Mouse (Mus musculus) midbrain, embryonic 15.5 days (tissue): Measurements from ENCODE around the gene Sp9. TPM values are rescaled to one million over a fixed set of nuclear protein-coding genes. Genes with fewer than 3 reads are reported as not detected.

Experiments used
- ATAC-seq: fragments of 200-750 bp; cut with Nextera tagmentation; replicated peaks from 2 replicates; pipeline ENCODE4 v1.8.0; 2017; ENCODE audit warnings: moderate TSS enrichment
- H3K27ac ChIP-seq: fragments of 300-500 bp; sonication (generic); 2 replicates; pipeline ENCODE4 v1.5.1; 2015; ENCODE audit warnings: mild to moderate bottlenecking, inconsistent platforms
- H3K27me3 ChIP-seq: fragments of 300-500 bp; sonication (generic); replicated peaks from 2 replicates; pipeline ENCODE4 v1.6.1; 2015; ENCODE audit warnings: inconsistent platforms
- H3K36me3 ChIP-seq: fragments of 300-500 bp; sonication (generic); replicated peaks from 2 replicates; pipeline ENCODE4 v1.6.1; 2015; ENCODE audit warnings: inconsistent platforms
- H3K4me1 ChIP-seq: fragments of 300-500 bp; sonication (generic); 2 replicates; pipeline ENCODE4 v1.6.1; 2015; ENCODE audit warnings: inconsistent platforms
- H3K4me2 ChIP-seq: fragments of 300-500 bp; sonication (generic); 2 replicates; pipeline ENCODE4 v1.6.1; 2015; ENCODE audit warnings: inconsistent platforms, mild to moderate bottlenecking, moderate library complexity
- H3K4me3 ChIP-seq: fragments of 300-500 bp; sonication (generic); 2 replicates; pipeline ENCODE4 v1.5.1; 2015; ENCODE audit warnings: mild to moderate bottlenecking, inconsistent platforms
- H3K9ac ChIP-seq: fragments of 300-500 bp; sonication (generic); 2 replicates; pipeline ENCODE4 v1.6.1; 2015; ENCODE audit warnings: mild to moderate bottlenecking, inconsistent platforms
- H3K9me3 ChIP-seq: fragments of 300-500 bp; sonication (generic); 2 replicates; pipeline ENCODE4 v1.6.1; 2016; ENCODE audit warnings: inconsistent platforms
- WGBS: fragments of 180-500 bp; shearing (Covaris S2); methylation state at CpG from one replicate; pipeline ENCODE4 v1.1.7; 2015; ENCODE audit warnings: mixed read lengths; 5-methylcytosine and 5-hydroxymethylcytosine counted together
- polyA plus RNA-seq: library from polyadenylated mRNA; unstranded; fragments of >200 nt; fragmentation: Nextera tagmentation; extraction: Ambion mirVana; gene quantifications from 2 replicates; pipeline ENCODE4 v1.2.1, GENCODE M21; 2015

Sp9 gene
- polyA plus RNA-seq = 3.5 and 5.3 TPM in 2 replicates

DNA sequence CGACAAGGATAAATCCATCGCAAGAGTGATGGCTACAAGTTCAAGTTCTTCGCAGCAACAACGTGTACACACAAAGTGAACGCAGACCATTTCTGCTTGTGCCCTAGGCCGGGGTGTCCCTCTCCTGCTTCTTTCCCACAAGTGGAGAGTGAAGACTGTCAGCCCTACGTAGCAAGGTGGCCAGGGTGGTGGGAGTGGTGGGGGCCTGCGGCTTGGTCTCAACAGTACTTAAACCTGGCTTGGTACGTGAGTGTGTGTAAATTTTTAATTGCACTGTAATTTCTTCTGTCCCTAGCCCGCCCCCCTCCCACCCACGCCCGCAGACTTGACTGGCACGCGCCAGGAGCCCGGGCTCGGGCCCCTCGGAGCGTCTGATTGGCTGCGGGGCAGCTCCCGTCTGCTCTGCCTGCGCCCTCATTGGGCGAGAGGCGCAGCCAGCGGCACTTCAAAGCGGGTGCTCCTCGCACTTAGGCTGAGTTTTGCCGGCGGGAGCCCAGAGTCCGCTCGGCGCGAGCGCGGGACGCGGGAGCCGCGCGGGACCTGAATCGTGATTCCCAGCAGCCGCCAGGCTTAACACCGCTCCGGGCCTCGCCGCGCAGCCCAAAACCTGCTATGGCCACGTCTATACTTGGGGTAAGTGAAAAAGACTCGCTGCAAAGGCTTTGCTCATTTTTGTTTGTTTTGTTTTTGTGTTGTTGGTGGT lies at the start of gene Sp9:
Sp9 (plus strand) TSS at position 467 of the 703 bp plus-strand sequence.
- Histone ChIP-seq H3K9me3 (no peaks in the 10 kb centered on the region), H3K4me2 (peak within 1 kb of the TSS; percentile 55), H3K27ac (peak within 1 kb of the TSS; percentile 68), H3K9ac (no peak within 1 kb of the TSS), H3K4me1 (peaks cover 39% of the 10 kb centered on the region), H3K27me3 (peaks cover 48% of the 10 kb centered on the region), H3K4me3 (peak within 1 kb of the TSS; percentile 39), H3K36me3 (no peaks in the 10 kb centered on the region)
- WGBS = under 1% methylated on average over 48 of the region's 48 CpGs
- peak; percentile 86 for ATAC-seq

DNA sequence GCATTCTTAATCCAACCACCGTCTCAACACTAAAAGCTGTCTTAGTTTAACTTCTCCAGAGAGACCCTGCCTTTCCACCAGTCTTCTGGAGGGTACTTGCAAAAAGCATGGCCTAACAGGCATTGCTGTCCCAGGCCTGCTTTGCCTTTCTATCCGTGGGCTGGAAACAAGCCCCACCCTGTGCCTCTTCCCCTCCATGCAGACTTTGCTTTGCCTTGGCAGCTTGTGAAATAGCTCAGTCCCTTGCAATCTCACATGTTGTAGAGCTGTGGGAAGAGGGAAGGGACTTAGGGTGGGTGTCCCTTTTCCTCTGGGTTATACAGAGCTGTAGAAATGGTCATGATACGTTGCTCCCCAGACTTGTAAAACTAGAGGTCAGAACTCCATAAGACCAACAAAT lies 40.6 kb upstream of the Sp9 start:
- WGBS = 43% methylated on average over 3 of the region's 3 CpGs
- Histone ChIP-seq H3K9ac (no peak overlapping the region), H3K4me2 (no peak overlapping the region), H3K9me3 (no peaks in the 10 kb centered on the region), H3K27me3 (no peaks in the 10 kb centered on the region), H3K4me1 (no peaks in the 10 kb centered on the region), H3K36me3 (no peaks in the 10 kb centered on the region), H3K4me3 (no peak overlapping the region), H3K27ac (no peak overlapping the region)
- no peak for ATAC-seq

DNA sequence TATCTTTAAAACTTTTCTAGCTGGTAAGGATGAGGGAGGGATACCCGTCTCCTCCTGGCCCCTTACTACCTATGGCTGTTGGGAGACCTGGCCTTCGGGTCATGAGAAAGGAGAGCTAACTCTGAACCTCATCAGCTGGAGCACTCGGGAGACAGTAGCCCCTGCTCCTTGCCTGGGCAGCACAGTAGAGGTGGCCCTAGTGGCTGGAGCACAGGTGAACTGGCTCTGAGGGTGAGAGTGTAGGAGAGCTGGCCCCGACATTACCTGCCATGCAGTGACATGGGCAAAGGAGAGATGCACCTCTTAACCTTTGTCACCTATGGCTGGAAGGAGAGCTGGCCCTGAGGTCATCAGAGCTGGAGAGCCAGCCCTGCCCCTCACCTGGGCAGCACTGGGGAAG lies 30.4 kb upstream of the Sp9 start:
- Histone ChIP-seq H3K4me3 (no peak overlapping the region), H3K4me2 (no peak overlapping the region), H3K4me1 (no peaks in the 10 kb centered on the region), H3K36me3 (no peaks in the 10 kb centered on the region), H3K9me3 (no peaks in the 10 kb centered on the region), H3K27me3 (no peaks in the 10 kb centered on the region), H3K27ac (no peak overlapping the region), H3K9ac (no peak overlapping the region)
- ATAC-seq = no peak
- 83% methylated on average over 4 of the region's 4 CpGs for WGBS

DNA sequence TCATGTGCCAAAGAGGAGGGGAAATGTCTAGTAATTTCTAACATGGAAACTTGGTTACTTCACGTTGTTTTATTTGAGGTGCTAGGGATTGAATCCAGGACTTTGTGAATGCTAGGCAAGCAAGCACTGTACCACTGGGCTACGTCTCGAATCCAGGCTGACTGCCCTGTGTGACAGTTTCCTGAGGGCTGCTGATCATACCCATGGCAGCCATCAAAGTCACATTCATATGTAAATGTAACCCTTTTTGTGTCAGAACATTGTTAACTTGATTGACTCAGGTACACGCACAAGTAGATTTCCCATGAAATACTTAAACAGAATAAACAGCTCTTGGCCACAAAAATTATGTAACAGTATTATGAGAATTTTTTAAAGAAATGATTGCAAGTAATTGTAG lies 23.0 kb upstream of the Sp9 start:
- Histone ChIP-seq H3K36me3 (no peaks in the 10 kb centered on the region), H3K4me2 (no peak overlapping the region), H3K4me3 (no peak overlapping the region), H3K9ac (no peak overlapping the region), H3K9me3 (no peaks in the 10 kb centered on the region), H3K27me3 (no peaks in the 10 kb centered on the region), H3K4me1 (no peaks in the 10 kb centered on the region), H3K27ac (no peak overlapping the region)
- no peak for ATAC-seq
- 39% methylated on average over 4 of the region's 4 CpGs for WGBS

DNA sequence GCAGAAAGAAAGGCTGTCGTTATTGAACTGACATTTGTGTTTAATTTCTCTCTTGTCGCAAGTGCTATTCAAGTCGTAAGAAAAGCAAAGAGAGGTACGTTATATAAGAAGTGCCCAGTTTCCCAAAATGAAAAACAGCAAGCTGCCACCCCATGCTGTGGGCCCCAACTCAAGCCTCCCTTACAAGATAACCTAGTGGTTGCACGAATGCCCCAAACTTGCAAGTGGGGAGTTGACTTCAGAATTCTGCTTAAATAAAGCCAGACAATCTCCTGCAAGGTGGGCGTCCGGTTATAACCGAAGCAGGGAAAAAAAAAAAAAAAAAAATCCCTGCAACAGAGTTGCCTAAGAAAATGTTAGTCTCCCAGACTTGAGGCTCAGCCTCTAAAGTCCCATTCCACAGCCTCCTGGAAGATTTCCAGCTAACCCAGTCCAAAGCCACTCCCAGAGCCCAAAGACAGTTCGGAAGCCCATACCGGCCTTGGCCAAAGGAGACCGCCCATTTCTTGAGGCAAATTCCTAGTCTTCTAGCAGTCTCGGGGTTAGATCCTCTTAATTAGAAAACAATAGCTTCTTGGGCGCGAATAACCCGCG lies 8.5 kb upstream of the Sp9 start:
- WGBS = 6% methylated on average over 16 of the region's 16 CpGs
- Histone ChIP-seq H3K27me3 (peaks cover 65% of the 10 kb centered on the region), H3K4me3 (peak overlapping the region; percentile 28), H3K4me2 (peak overlapping the region; percentile 47), H3K36me3 (no peaks in the 10 kb centered on the region), H3K9ac (no peak overlapping the region), H3K9me3 (no peaks in the 10 kb centered on the region), H3K27ac (no peak overlapping the region), H3K4me1 (peaks cover 14% of the 10 kb centered on the region)
- no peak for ATAC-seq

DNA sequence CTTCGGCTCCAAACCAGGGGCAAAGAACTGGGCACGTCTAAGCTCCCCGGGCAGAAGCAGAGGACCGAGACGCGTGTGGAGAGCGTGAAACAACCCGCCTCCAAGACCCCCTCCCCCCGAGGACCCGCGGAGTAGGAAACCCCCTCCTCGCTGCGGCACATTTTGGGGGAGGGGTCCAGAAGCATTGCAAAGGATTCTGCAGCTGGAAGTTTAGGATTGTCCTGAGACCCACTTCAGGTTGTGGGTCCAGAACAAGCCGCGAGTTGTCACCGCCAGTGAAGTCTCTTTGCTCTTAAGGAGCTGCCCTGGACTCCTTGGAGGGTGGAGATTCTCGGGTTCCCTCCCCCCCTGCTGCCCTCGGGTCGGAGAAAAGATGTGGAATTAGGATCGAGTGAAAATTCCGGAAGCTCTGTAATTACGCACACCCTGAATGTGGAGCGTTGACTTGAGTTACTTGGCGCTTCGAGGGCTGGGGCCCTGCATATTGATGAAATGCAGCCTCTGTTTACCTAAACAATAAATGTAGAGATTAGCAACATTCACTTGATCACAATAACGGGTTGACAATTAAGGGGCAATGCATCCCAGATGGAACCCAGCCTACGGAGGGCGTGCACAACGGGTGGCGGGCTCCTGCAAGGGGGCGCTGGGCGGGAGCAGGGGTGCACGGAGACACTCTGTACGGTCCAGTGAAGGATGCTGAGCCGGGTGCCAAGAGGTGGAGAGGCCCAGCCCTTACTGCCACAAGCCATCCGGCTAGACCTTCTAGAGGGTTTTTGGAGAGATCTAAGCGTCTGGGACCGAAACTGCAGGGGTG lies 7.7 kb upstream of the Sp9 start:
- H3K4me3 ChIP-seq = peak overlapping the region; percentile 28
- H3K27ac ChIP-seq = no peak overlapping the region
- 2% methylated on average over 38 of the region's 38 CpGs for WGBS
- peaks cover 14% of the 10 kb centered on the region for H3K4me1 ChIP-seq
- no peak for ATAC-seq
- peaks cover 65% of the 10 kb centered on the region for H3K27me3 ChIP-seq
- H3K4me2 ChIP-seq = peak overlapping the region; percentile 47
- H3K9ac ChIP-seq = no peak overlapping the region
- H3K36me3 ChIP-seq = no peaks in the 10 kb centered on the region
- no peaks in the 10 kb centered on the region for H3K9me3 ChIP-seq

DNA sequence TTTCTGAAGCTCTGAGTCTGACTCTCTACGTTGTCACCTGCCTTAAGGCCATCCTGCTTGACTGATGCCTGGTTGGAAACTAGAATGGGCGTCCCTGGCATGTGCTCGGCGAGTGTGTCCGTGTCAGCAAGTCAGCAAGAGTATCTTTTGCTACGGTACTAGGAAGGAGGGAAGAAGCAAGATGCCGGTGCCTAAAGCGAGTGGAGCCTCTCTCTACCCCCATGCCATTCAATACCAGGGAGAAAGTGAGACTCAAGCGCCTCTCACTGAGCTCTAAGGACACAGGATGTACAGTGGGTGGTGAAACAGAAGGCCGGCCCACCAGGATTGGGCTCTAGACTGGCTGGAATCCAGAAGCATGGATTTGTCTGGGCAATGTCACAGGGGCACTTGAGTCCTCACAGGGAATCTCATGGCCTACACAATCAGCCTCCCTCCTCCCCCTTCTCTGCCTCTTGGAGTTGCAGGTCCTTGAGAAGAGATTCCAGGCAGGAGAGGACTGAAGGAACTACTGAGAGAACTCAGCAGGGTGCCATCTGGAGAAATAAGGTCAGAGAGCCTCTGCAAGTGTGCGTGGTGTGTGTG lies 7.0 kb upstream of the Sp9 start:
- 7% methylated on average over 11 of the region's 11 CpGs for WGBS
- Histone ChIP-seq H3K4me3 (no peak overlapping the region), H3K27ac (no peak overlapping the region), H3K9me3 (no peaks in the 10 kb centered on the region), H3K36me3 (no peaks in the 10 kb centered on the region), H3K9ac (no peak overlapping the region), H3K4me1 (peaks cover 14% of the 10 kb centered on the region), H3K4me2 (peak overlapping the region; percentile 47; the same call in 1 of the 2 replicates), H3K27me3 (peaks cover 69% of the 10 kb centered on the region)
- no peak for ATAC-seq

DNA sequence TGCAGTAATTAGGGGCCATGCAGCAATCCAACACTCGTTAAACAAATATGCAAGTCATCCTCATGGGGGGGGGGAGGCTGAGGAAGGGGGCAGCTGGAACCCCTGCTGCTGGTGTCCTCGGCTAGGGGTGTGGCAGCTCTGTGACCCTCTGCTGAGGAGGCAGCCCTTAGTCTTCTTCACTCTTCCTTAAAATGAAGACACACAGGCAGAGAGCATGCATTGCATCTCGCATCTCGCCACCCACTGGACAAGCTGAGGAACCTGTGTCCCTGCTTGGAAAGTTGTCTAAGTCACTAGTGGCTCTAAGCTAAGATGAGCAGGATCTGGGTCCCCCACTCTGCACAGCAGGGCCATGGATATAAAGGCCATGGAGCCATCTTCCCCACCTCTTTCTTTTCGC lies 5.7 kb upstream of the Sp9 start:
- Histone ChIP-seq H3K27me3 (peaks cover 80% of the 10 kb centered on the region), H3K4me1 (peaks cover 21% of the 10 kb centered on the region), H3K27ac (no peak overlapping the region), H3K9ac (no peak overlapping the region), H3K9me3 (no peaks in the 10 kb centered on the region), H3K36me3 (no peaks in the 10 kb centered on the region), H3K4me3 (no peak overlapping the region), H3K4me2 (no peak overlapping the region)
- no peak for ATAC-seq
- WGBS = 7% methylated on average over 5 of the region's 5 CpGs

DNA sequence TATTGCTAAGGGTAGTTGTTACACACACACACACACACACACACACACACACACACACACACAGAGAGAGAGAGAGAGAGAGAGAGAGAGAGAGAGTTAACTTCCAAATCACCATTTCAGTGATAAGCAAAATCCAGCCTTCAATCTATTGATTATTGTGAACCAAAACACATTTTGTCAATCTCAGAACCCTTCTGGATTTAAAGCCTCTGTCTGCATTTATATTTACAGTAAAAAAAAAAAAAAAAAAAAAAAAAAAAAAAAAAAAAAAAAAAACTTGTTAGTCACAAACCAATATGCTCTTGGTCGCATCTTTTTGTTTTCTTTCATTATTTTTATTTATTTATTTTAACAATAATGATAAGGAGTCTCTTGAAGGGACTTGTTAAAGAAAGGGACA lies 5.1 kb upstream of the Sp9 start:
- 51% methylated on average over 1 of the region's 1 CpGs for WGBS
- no peak overlapping the region for H3K27ac ChIP-seq
- no peaks in the 10 kb centered on the region for H3K36me3 ChIP-seq

DNA sequence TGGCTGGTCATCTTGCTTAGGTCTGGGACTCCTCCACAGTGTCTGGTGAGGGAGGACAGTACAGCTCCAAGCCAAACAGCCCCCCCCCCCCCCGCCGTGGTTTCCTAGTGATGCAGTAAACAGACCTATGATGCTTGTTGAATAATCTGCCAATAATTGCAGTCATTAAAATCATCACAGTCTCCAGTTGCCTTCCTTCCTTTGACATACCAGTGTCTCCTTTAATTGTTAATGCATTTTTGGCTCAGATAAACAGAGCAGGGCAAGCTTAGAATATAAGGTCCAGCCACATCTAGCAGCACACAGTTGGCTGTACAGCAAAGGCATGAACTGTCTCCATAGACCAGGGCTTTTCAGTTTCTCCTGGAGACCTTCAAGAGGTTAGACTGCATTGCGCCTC lies 4.5 kb upstream of the Sp9 start:
- peaks cover 28% of the 10 kb centered on the region for H3K4me1 ChIP-seq
- no peak overlapping the region for H3K4me2 ChIP-seq
- H3K9ac ChIP-seq = no peak overlapping the region
- H3K27me3 ChIP-seq = peaks cover 83% of the 10 kb centered on the region
- 20% methylated on average over 3 of the region's 3 CpGs for WGBS
- no peak overlapping the region for H3K4me3 ChIP-seq
- no peak for ATAC-seq
- no peaks in the 10 kb centered on the region for H3K36me3 ChIP-seq
- H3K27ac ChIP-seq = no peak overlapping the region
- no peaks in the 10 kb centered on the region for H3K9me3 ChIP-seq

More for the DNA sequence above, 5.1 kb upstream of the Sp9 start:
- Histone ChIP-seq H3K4me3 (no peak overlapping the region), H3K9me3 (no peaks in the 10 kb centered on the region), H3K9ac (no peak overlapping the region), H3K4me2 (no peak overlapping the region), H3K4me1 (peaks cover 24% of the 10 kb centered on the region), H3K27me3 (peaks cover 85% of the 10 kb centered on the region)
- ATAC-seq = no peak

DNA sequence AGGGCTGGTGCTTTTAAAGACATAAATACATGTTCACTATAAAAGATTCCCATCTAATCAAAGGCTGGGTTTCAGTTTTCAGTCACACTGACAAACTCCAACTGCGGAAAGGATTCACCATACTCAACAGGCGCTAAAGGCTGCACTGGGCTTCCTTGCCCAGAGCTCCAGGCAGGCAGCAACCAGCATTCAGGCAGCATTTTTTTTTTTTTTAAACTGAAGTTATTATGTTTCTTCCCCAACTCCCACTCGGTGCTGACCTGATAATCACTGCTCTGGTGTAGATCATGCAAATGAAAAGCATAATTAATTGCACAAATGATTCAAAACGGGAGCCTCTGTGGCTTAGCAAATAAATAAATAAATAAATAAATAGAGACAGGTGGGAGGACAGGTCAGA lies 3.9 kb upstream of the Sp9 start:
- H3K9ac ChIP-seq = no peak overlapping the region
- WGBS = 1% methylated on average over 4 of the region's 4 CpGs
- H3K4me1 ChIP-seq = peaks cover 34% of the 10 kb centered on the region
- H3K27ac ChIP-seq = no peak overlapping the region
- H3K4me2 ChIP-seq = no peak overlapping the region
- H3K36me3 ChIP-seq = no peaks in the 10 kb centered on the region
- peaks cover 78% of the 10 kb centered on the region for H3K27me3 ChIP-seq
- H3K4me3 ChIP-seq = no peak overlapping the region
- no peaks in the 10 kb centered on the region for H3K9me3 ChIP-seq
- ATAC-seq = no peak

DNA sequence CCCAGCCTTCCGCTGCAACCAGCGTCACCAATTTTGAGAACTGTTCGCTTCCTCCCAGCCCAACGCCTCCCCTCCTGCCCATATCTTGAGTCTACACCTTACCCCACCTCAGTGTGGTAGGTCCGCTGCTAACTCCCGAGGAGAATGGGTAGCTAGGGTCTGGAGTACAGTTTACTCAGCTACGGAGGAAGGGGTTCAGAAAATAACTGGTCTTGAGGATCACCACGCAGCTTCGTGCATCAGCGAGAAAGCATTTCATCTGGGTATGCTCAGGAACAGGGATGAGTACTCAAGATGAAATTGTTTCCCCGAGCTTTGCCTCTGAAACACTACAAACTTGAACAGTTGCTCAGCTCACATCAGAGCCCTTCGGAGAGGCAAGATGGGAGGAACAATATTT lies 3.4 kb upstream of the Sp9 start:
- H3K27me3 ChIP-seq = peaks cover 73% of the 10 kb centered on the region
- no peak overlapping the region for H3K4me2 ChIP-seq
- H3K9ac ChIP-seq = no peak overlapping the region
- no peaks in the 10 kb centered on the region for H3K9me3 ChIP-seq
- H3K36me3 ChIP-seq = no peaks in the 10 kb centered on the region
- no peak overlapping the region for H3K4me3 ChIP-seq
- WGBS = 2% methylated on average over 12 of the region's 12 CpGs
- H3K27ac ChIP-seq = no peak overlapping the region
- no peak for ATAC-seq
- H3K4me1 ChIP-seq = peaks cover 38% of the 10 kb centered on the region
